Mouse (Mus musculus) C2C12 (cell line): ENCODE data around the gene Slc23a2. TPM values are rescaled to one million over a fixed set of nuclear protein-coding genes. Genes with fewer than 3 reads are reported as not detected.

Source experiments
- H3K27me3 ChIP-seq: one replicate; pipeline ENCODE4 v1.6.1; 2011; ENCODE audit not compliant: control insufficient read depth, insufficient read depth, insufficient read length
- H3K36me3 ChIP-seq: one replicate; pipeline ENCODE4 v1.6.1; 2011; ENCODE audit not compliant: control insufficient read depth, insufficient read depth
- H3K4me3 ChIP-seq: one replicate; pipeline ENCODE4 v1.5.1; 2011; ENCODE audit warnings: mild to moderate bottlenecking, control low read depth; ENCODE audit not compliant: poor library complexity, insufficient read depth, severe bottlenecking
- H3K79me2 ChIP-seq: one replicate; pipeline ENCODE4 v1.6.1; 2011; ENCODE audit not compliant: control insufficient read depth, insufficient read depth
- H3K79me3 ChIP-seq: one replicate; pipeline ENCODE4 v1.6.1; 2011; ENCODE audit warnings: low read depth, control low read depth
- H3ac ChIP-seq: one replicate; pipeline ENCODE3; 2011; ENCODE audit warnings: low read depth; ENCODE audit not compliant: control insufficient read depth, insufficient read length
- CEBPB ChIP-seq: IDR thresholded peaks from one replicate; pipeline ENCODE4 v1.6.1; 2011; ENCODE audit warnings: low read depth, mild to moderate bottlenecking, control low read depth, moderate library complexity
- CTCF ChIP-seq: IDR thresholded peaks from one replicate; pipeline ENCODE4 v1.5.1; 2011; ENCODE audit not compliant: control insufficient read depth, insufficient read depth, insufficient read length
- FOSL1 ChIP-seq: IDR thresholded peaks from one replicate; pipeline ENCODE4 v1.8.0; 2011; ENCODE audit warnings: mild to moderate bottlenecking, low read length; ENCODE audit not compliant: poor library complexity, insufficient read depth, severe bottlenecking
- MAX ChIP-seq: IDR thresholded peaks from one replicate; pipeline ENCODE4 v1.6.1; 2011; ENCODE audit warnings: mild to moderate bottlenecking, control low read depth
- MYOD1 ChIP-seq: IDR thresholded peaks from one replicate; pipeline ENCODE4 v1.6.1; 2011; ENCODE audit warnings: low read depth; ENCODE audit not compliant: control insufficient read depth, insufficient read length
- MYOG ChIP-seq: IDR thresholded peaks from one replicate; pipeline ENCODE4 v1.6.1; 2011; ENCODE audit not compliant: control insufficient read depth, insufficient read length; ENCODE audit errors: extremely low read depth
- USF1 ChIP-seq: IDR thresholded peaks from one replicate; pipeline ENCODE4 v1.6.1; 2011; ENCODE audit warnings: low read depth, mild to moderate bottlenecking, control low read depth, moderate library complexity
- polyA plus RNA-seq: library from polyadenylated mRNA; unstranded; fragments of >200 nt; fragmentation: generic; extraction: Trizol; gene quantifications from one replicate; pipeline ENCODE4 v1.2.1, GENCODE M21; 2012; ENCODE audit warnings: missing spikeins

Slc23a2 gene
- polyA plus RNA-seq, 1 experiment = 12.0 TPM

GRCm38 (mm10) chr2:132043101-132043621 lies 101.7 kb downstream of the Slc23a2 start:
- no peaks in the 10 kb centered on the region for H3K79me3 ChIP-seq
- no peak overlapping the region for H3ac ChIP-seq
- TF ChIP-seq FOSL1 = no peak
- no peak for TF ChIP-seq MYOD1
- TF ChIP-seq CEBPB = no peak
- no peak for TF ChIP-seq USF1
- TF ChIP-seq MAX = no peak
- no peak for TF ChIP-seq CTCF
- no peak for TF ChIP-seq MYOG
- H3K27me3 ChIP-seq = no peaks in the 10 kb centered on the region
- H3K36me3 ChIP-seq = no peaks in the 10 kb centered on the region
- no peaks in the 10 kb centered on the region for H3K79me2 ChIP-seq
- no peak overlapping the region for H3K4me3 ChIP-seq

DNA sequence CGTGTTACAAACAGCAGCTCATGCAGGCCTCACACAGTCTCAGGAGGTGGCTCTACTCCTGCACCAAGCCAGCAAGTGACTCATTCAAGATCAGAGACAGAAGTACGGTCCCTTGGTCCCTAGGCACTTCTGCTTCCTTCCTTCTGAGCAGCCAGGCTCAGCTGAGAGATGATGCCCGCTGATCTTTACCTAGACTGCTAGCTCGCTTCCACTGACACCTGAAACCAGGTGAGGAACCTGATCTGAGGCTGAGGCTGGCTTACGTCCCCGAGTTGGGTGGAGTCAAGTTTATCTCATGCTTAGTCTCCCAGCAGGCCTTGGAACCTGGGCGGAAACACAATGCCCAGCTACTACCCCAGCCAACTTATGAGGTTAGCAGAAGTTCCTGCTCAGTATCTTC lies 105.0 kb downstream of the Slc23a2 start:
- Histone ChIP-seq H3K36me3 (no peaks in the 10 kb centered on the region), H3K4me3 (no peak overlapping the region), H3K27me3 (no peaks in the 10 kb centered on the region), H3ac (no peak overlapping the region), H3K79me3 (no peaks in the 10 kb centered on the region), H3K79me2 (no peaks in the 10 kb centered on the region)
- TF ChIP-seq CTCF (no peak), USF1 (no peak), MAX (no peak), MYOD1 (no peak), CEBPB (no peak), FOSL1 (no peak), MYOG (no peak)

DNA sequence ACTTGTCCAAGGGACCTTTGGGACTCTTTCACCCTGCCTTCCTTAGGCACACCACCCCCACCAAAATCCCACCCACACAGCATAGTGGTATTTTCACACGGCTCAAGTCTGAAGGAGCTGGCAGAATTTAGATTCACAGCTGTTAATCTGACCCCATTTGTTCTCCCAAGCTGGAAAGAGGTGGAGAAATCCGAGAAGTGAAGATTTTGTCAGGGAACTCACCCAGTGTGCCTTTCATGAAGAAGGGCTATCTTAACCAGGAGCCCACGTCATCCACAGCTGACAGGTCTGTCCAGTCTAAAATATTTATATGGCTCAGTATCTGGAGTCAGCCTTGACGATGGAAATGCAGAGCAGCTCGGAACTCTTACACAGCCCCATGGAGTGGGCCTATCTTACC lies 108.6 kb downstream of the Slc23a2 start:
- Histone ChIP-seq H3K36me3 (no peaks in the 10 kb centered on the region), H3K79me2 (no peaks in the 10 kb centered on the region), H3K79me3 (no peaks in the 10 kb centered on the region), H3K4me3 (no peak overlapping the region), H3ac (no peak overlapping the region), H3K27me3 (no peaks in the 10 kb centered on the region)
- no peak for TF ChIP-seq MAX
- TF ChIP-seq MYOG = no peak
- TF ChIP-seq CEBPB = no peak
- TF ChIP-seq USF1 = no peak
- no peak for TF ChIP-seq FOSL1
- TF ChIP-seq MYOD1 = no peak
- no peak for TF ChIP-seq CTCF

- Histone ChIP-seq H3K36me3 (no peaks in the 10 kb centered on the region), H3K79me2 (no peaks in the 10 kb centered on the region), H3K4me3 (no peak overlapping the region), H3ac (no peak overlapping the region), H3K27me3 (no peaks in the 10 kb centered on the region), H3K79me3 (no peaks in the 10 kb centered on the region)
- TF ChIP-seq MYOG (no peak), CEBPB (no peak), FOSL1 (no peak), MYOD1 (no peak), USF1 (no peak), MAX (no peak), CTCF (no peak)
These were observed 109.5 kb downstream of the Slc23a2 start for GRCm38 (mm10) chr2:132035470-132035835.

DNA sequence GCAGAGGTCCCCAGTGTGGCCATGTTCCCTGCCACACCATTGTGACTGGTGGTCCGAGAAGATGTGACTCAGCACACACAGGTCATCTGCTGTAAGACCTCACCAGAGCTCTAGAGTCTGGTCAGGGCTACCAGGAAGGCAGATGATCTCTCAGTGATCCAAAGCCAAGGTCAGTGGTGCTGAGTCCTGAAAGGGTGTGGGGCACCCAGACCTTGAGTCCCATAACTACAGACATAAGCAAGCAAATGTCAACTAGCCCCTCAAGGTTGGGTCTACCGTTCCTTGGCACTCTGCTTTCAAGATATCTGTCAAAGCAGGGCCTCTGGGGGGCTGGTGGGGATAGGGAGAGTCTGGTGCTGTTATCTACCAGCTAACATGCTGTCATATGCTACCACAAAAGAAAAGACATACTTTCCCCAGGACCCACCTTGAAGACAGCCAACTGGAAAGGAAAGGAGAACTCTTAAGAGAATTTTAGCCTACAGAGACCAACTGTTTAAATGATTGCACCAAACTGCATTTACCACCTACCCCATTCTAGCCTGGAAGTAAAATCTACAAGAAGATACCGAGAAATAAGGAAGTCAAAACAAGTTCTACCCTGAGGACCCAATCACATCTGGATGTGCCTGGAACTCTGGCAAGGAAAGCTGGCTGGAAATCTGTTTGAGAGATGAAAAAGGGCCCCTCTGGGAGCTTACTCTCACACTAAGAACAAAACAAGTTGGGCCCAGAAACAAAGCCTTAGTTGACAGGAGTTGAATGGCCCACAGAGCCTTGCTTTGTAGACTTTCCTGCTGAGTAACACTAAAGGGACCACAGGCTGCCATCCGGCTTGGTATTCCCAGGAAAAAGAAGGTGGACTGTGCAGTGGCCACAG lies 110.1 kb downstream of the Slc23a2 start:
- H3K4me3 ChIP-seq = no peak overlapping the region
- no peaks in the 10 kb centered on the region for H3K27me3 ChIP-seq
- H3K36me3 ChIP-seq = no peaks in the 10 kb centered on the region
- H3K79me3 ChIP-seq = no peaks in the 10 kb centered on the region
- no peaks in the 10 kb centered on the region for H3K79me2 ChIP-seq
- H3ac ChIP-seq = no peak overlapping the region
- no peak for TF ChIP-seq FOSL1
- TF ChIP-seq MAX = no peak
- no peak for TF ChIP-seq CTCF
- no peak for TF ChIP-seq MYOG
- TF ChIP-seq MYOD1 = no peak
- no peak for TF ChIP-seq CEBPB
- TF ChIP-seq USF1 = no peak

GRCm38 (mm10) chr2:132031364-132032095 lies 113.4 kb downstream of the Slc23a2 start:
- no peaks in the 10 kb centered on the region for H3K27me3 ChIP-seq
- no peak for TF ChIP-seq MAX
- TF ChIP-seq USF1 = no peak
- no peak for TF ChIP-seq FOSL1
- no peak for TF ChIP-seq MYOD1
- no peak for TF ChIP-seq MYOG
- TF ChIP-seq CTCF = no peak
- no peak for TF ChIP-seq CEBPB
- H3K4me3 ChIP-seq = no peak overlapping the region
- no peaks in the 10 kb centered on the region for H3K79me2 ChIP-seq
- H3K36me3 ChIP-seq = no peaks in the 10 kb centered on the region
- H3ac ChIP-seq = no peak overlapping the region
- H3K79me3 ChIP-seq = no peaks in the 10 kb centered on the region
